Mouse (Mus musculus) erythroblast, embryonic 14.5 days (primary cell): Measurements from ENCODE around the gene Rpl36.

ENCODE experiments used
- GATA1 ChIP-seq: IDR thresholded peaks from 2 replicates; pipeline ENCODE4 v1.6.1; 2012; ENCODE audit warnings: low read length, inconsistent platforms, mixed read lengths
- TAL1 ChIP-seq: IDR thresholded peaks from 3 replicates; pipeline ENCODE4 v1.6.1; 2012; ENCODE audit warnings: low read length, inconsistent platforms, mixed read lengths

DNA sequence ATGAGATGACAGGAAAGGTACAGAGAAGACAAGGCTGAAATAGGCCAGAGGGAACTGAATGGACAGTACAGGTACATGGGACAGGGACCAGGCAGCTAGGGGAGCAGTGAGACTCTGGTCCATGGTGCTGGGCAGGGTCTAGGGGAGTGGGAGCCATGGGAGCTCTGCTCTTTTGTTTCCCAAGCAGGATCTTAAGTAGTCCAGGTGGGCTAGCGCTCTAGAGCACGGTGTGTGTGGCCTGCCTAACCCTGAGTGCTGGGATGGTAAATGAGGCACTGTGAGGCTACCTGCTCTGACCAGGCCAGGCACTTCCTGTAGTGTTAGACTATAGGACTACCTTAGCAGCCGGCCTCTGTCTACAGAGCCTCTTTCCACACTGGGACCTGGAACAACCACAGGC, 3.5 kb downstream of the Rpl36 start:
- TF ChIP-seq GATA1 (no peak), TAL1 (no peak)
